Mouse (Mus musculus) embryonic facial prominence, embryonic 12.5 days (tissue): ENCODE measurements around the gene Themis2. TPM values are rescaled to one million over a fixed set of nuclear protein-coding genes. Genes with fewer than 3 reads are reported as not detected.
"Not testable (repeated sequence)": the region's sequence is repeated elsewhere in the genome, so short reads cannot be mapped to it uniquely, and the experiment has no call there.

ENCODE experiments used
- ATAC-seq: fragments of 200-750 bp; cut with Nextera tagmentation; 2 replicates; pipeline ENCODE4 v1.8.0; 2017; ENCODE audit not compliant: insufficient number of reproducible peaks, insufficient read depth, low FRiP score, low TSS enrichment
- H3K27ac ChIP-seq: fragments of 300-500 bp; sonication (generic); 2 replicates; pipeline ENCODE4 v1.5.1; 2016; ENCODE audit warnings: mild to moderate bottlenecking
- H3K27me3 ChIP-seq: fragments of 300-500 bp; sonication (generic); 2 replicates; pipeline ENCODE4 v1.6.1; 2016; ENCODE audit warnings: mild to moderate bottlenecking, moderate library complexity
- H3K36me3 ChIP-seq: fragments of 300-500 bp; sonication (generic); 2 replicates; pipeline ENCODE4 v1.6.1; 2016; ENCODE audit warnings: mild to moderate bottlenecking
- H3K4me1 ChIP-seq: fragments of 300-500 bp; sonication (generic); 2 replicates; pipeline ENCODE4 v1.6.1; 2016
- H3K4me2 ChIP-seq: fragments of 300-500 bp; sonication (generic); replicated peaks from 2 replicates; pipeline ENCODE4 v1.6.1; 2016; ENCODE audit warnings: mild to moderate bottlenecking, moderate library complexity
- H3K4me3 ChIP-seq: fragments of 300-500 bp; sonication (generic); 2 replicates; pipeline ENCODE4 v1.5.1; 2016; ENCODE audit warnings: mild to moderate bottlenecking
- H3K9ac ChIP-seq: fragments of 300-500 bp; sonication (generic); 2 replicates; pipeline ENCODE4 v1.6.1; 2016; ENCODE audit warnings: mild to moderate bottlenecking, moderate library complexity
- H3K9me3 ChIP-seq: fragments of 300-500 bp; sonication (generic); 2 replicates; pipeline ENCODE4 v1.6.1; 2016; ENCODE audit warnings: mild to moderate bottlenecking, moderate library complexity
- WGBS: fragments of 180-500 bp; shearing (Covaris S2); methylation state at CpG from one replicate; pipeline ENCODE4 v1.1.7; 2016; 5-methylcytosine and 5-hydroxymethylcytosine counted together
- polyA plus RNA-seq: library from polyadenylated mRNA; unstranded; fragments of >200 nt; fragmentation: Nextera tagmentation; extraction: Ambion mirVana; gene quantifications from 2 replicates; pipeline ENCODE4 v1.2.1, GENCODE M21; 2016

The Themis2 gene
- polyA plus RNA-seq, 1 experiment from 2014 or later: 0.72 TPM

- H3K27ac ChIP-seq: no peak overlapping the region
- WGBS: 77% methylated on average over 4 of the region's 4 CpGs
- no peaks in the 10 kb centered on the region for H3K36me3 ChIP-seq
- no peak for ATAC-seq
- H3K4me1 ChIP-seq: no peaks in the 10 kb centered on the region
- peaks cover 15% of the 10 kb centered on the region for H3K27me3 ChIP-seq
- no peak overlapping the region for H3K9ac ChIP-seq
- H3K4me3 ChIP-seq: no peak overlapping the region
- no peak overlapping the region for H3K4me2 ChIP-seq
- no peaks in the 10 kb centered on the region for H3K9me3 ChIP-seq
Measured at GRCm38 (mm10) chr4:132798028-132798427, 1.8 kb upstream of the Themis2 start.

GRCm38 (mm10) chr4:132797461-132797860, 1.3 kb upstream of the Themis2 start:
- Histone ChIP-seq H3K9me3 (no peaks in the 10 kb centered on the region), H3K4me3 (no peak overlapping the region), H3K9ac (no peak overlapping the region), H3K4me1 (no peaks in the 10 kb centered on the region), H3K36me3 (no peaks in the 10 kb centered on the region), H3K27ac (no peak overlapping the region), H3K4me2 (no peak overlapping the region), H3K27me3 (peaks cover 15% of the 10 kb centered on the region)
- ATAC-seq: no peak
- WGBS: 81% methylated on average over 1 of the region's 1 CpGs

- no peak for ATAC-seq
- Histone ChIP-seq H3K27ac (no peak overlapping the region), H3K9ac (no peak overlapping the region), H3K4me3 (no peak overlapping the region), H3K36me3 (no peaks in the 10 kb centered on the region), H3K4me1 (no peaks in the 10 kb centered on the region), H3K27me3 (peaks cover 15% of the 10 kb centered on the region), H3K9me3 (no peaks in the 10 kb centered on the region), H3K4me2 (no peak overlapping the region)
- WGBS: 63% methylated on average over 7 of the region's 7 CpGs
Measured at GRCm38 (mm10) chr4:132795171-132795570, 1.0 kb downstream of the Themis2 start.

- no peaks in the 10 kb centered on the region for H3K4me1 ChIP-seq
- H3K36me3 ChIP-seq: no peaks in the 10 kb centered on the region
- H3K9me3 ChIP-seq: no peaks in the 10 kb centered on the region
- no peak overlapping the region for H3K27ac ChIP-seq
- ATAC-seq: no peak
- no peak overlapping the region for H3K4me3 ChIP-seq
- 69% methylated on average over 8 of the region's 8 CpGs for WGBS
- H3K9ac ChIP-seq: no peak overlapping the region
- no peak overlapping the region for H3K4me2 ChIP-seq
- peaks cover 15% of the 10 kb centered on the region for H3K27me3 ChIP-seq
Measured at GRCm38 (mm10) chr4:132794760-132795159, 1.4 kb downstream of the Themis2 start.

- Histone ChIP-seq H3K4me1 (no peaks in the 10 kb centered on the region), H3K4me3 (no peak overlapping the region), H3K4me2 (no peak overlapping the region), H3K9ac (no peak overlapping the region), H3K27ac (no peak overlapping the region), H3K9me3 (no peaks in the 10 kb centered on the region), H3K27me3 (peaks cover 15% of the 10 kb centered on the region), H3K36me3 (no peaks in the 10 kb centered on the region)
- 68% methylated on average over 9 of the region's 9 CpGs for WGBS
- no peak for ATAC-seq
Measured at GRCm38 (mm10) chr4:132794028-132794427, 2.2 kb downstream of the Themis2 start.

- not testable (repeated sequence) for H3K36me3 ChIP-seq, H3K4me1 ChIP-seq, H3K27ac ChIP-seq, H3K9ac ChIP-seq, H3K4me2 ChIP-seq, H3K9me3 ChIP-seq, ATAC-seq, H3K4me3 ChIP-seq
- WGBS: 82% methylated on average over 7 of the region's 9 CpGs
- peaks cover 15% of the 10 kb centered on the region for H3K27me3 ChIP-seq
Measured at GRCm38 (mm10) chr4:132793322-132794004, 2.7 kb downstream of the Themis2 start.

GRCm38 (mm10) chr4:132789731-132790130, 6.5 kb downstream of the Themis2 start:
- H3K4me2 ChIP-seq: no peak overlapping the region
- H3K27ac ChIP-seq: no peak overlapping the region
- ATAC-seq: no peak
- H3K36me3 ChIP-seq: no peaks in the 10 kb centered on the region
- no peak overlapping the region for H3K9ac ChIP-seq
- no peaks in the 10 kb centered on the region for H3K9me3 ChIP-seq
- peaks cover under 1% of the 10 kb centered on the region; the same call in 1 of the 2 replicates for H3K27me3 ChIP-seq
- 88% methylated on average over 8 of the region's 8 CpGs for WGBS
- H3K4me3 ChIP-seq: no peak overlapping the region
- no peaks in the 10 kb centered on the region for H3K4me1 ChIP-seq

GRCm38 (mm10) chr4:132785228-132785627, 11.0 kb downstream of the Themis2 start:
- Histone ChIP-seq H3K9ac (no peak overlapping the region), H3K27ac (no peak overlapping the region), H3K4me1 (no peaks in the 10 kb centered on the region), H3K4me2 (no peak overlapping the region), H3K9me3 (no peaks in the 10 kb centered on the region), H3K36me3 (0 out of 2 replicates have a peak, but pooled peaks cover 3% of the 10 kb centered on the region), H3K27me3 (no peaks in the 10 kb centered on the region), H3K4me3 (no peak overlapping the region)
- ATAC-seq: no peak
- WGBS: 84% methylated on average over 13 of the region's 13 CpGs

GRCm38 (mm10) chr4:132783732-132784131, 12.5 kb downstream of the Themis2 start:
- no peak overlapping the region for H3K4me3 ChIP-seq
- WGBS: 86% methylated on average over 2 of the region's 2 CpGs
- no peak for ATAC-seq
- H3K4me1 ChIP-seq: no peaks in the 10 kb centered on the region
- H3K9ac ChIP-seq: no peak overlapping the region
- peaks cover 15% of the 10 kb centered on the region for H3K36me3 ChIP-seq
- H3K27me3 ChIP-seq: no peaks in the 10 kb centered on the region
- H3K4me2 ChIP-seq: no peak overlapping the region
- H3K27ac ChIP-seq: no peak overlapping the region
- no peaks in the 10 kb centered on the region for H3K9me3 ChIP-seq

- Histone ChIP-seq H3K9me3 (no peaks in the 10 kb centered on the region), H3K9ac (no peak overlapping the region), H3K36me3 (peaks cover 50% of the 10 kb centered on the region), H3K4me2 (no peak overlapping the region), H3K27me3 (no peaks in the 10 kb centered on the region), H3K4me1 (no peaks in the 10 kb centered on the region), H3K27ac (no peak overlapping the region), H3K4me3 (no peak overlapping the region)
- WGBS: 86% methylated on average over 4 of the region's 4 CpGs
- ATAC-seq: no peak
Measured at GRCm38 (mm10) chr4:132780288-132780687, 15.9 kb downstream of the Themis2 start.

- Histone ChIP-seq H3K4me3 (no peak overlapping the region), H3K9ac (no peak overlapping the region), H3K9me3 (no peaks in the 10 kb centered on the region), H3K36me3 (peaks cover 64% of the 10 kb centered on the region), H3K4me2 (no peak overlapping the region), H3K27ac (no peak overlapping the region), H3K27me3 (no peaks in the 10 kb centered on the region), H3K4me1 (no peaks in the 10 kb centered on the region)
- WGBS: 91% methylated on average over 6 of the region's 6 CpGs
- ATAC-seq: no peak
Measured at GRCm38 (mm10) chr4:132778562-132779201, 17.5 kb downstream of the Themis2 start.

GRCm38 (mm10) chr4:132776764-132777163, 19.4 kb downstream of the Themis2 start:
- WGBS: 87% methylated on average over 5 of the region's 5 CpGs
- no peak for ATAC-seq
- H3K4me1 ChIP-seq: no peaks in the 10 kb centered on the region
- H3K27me3 ChIP-seq: no peaks in the 10 kb centered on the region
- no peak overlapping the region for H3K4me3 ChIP-seq
- H3K27ac ChIP-seq: no peak overlapping the region
- no peak overlapping the region for H3K4me2 ChIP-seq
- no peaks in the 10 kb centered on the region for H3K9me3 ChIP-seq
- peaks cover 83% of the 10 kb centered on the region for H3K36me3 ChIP-seq
- H3K9ac ChIP-seq: no peak overlapping the region
